Mouse (Mus musculus) heart, embryonic 14.5 days (tissue): Measurements from ENCODE around the gene Stk38. TPM values are rescaled to one million over a fixed set of nuclear protein-coding genes. Genes with fewer than 3 reads are reported as not detected.

Source experiments
- ATAC-seq: fragments of 200-750 bp; cut with Nextera tagmentation; 2 replicates; pipeline ENCODE4 v1.8.0; 2017; ENCODE audit warnings: low read depth, moderate TSS enrichment; ENCODE audit not compliant: insufficient number of reproducible peaks, insufficient read depth, low FRiP score
- H3K27ac ChIP-seq, 2 experiments: fragments of 200-500 bp in 1 of 2; fragments of 300-500 bp in 1 of 2; sonication (generic) in 1 of 2; replicated peaks in 1 of 2; 2 replicates each; pipeline ENCODE4 v1.5.1; 2012 to 2014; ENCODE audit warnings: low read depth in 2 of 2, low read length in 2 of 2, control low read depth in 1 of 2, mild to moderate bottlenecking in 1 of 2, mixed read lengths in 1 of 2; ENCODE audit not compliant: control insufficient read depth in 1 of 2, insufficient read depth in 1 of 2
- H3K27me3 ChIP-seq: fragments of 300-500 bp; sonication (generic); 2 replicates; pipeline ENCODE4 v1.6.1; 2014; ENCODE audit warnings: mild to moderate bottlenecking, low read length, control low read depth; ENCODE audit not compliant: control insufficient read depth, insufficient read depth
- H3K36me3 ChIP-seq: fragments of 300-500 bp; sonication (generic); 2 replicates; pipeline ENCODE4 v1.6.1; 2014; ENCODE audit warnings: mild to moderate bottlenecking, control low read depth, low read length, mixed read lengths; ENCODE audit not compliant: control insufficient read depth, insufficient read depth
- H3K4me1 ChIP-seq, 2 experiments: fragments of 200-500 bp in 1 of 2; fragments of 300-500 bp in 1 of 2; sonication (generic) in 1 of 2; 2 replicates each; pipeline ENCODE4 v1.6.1; 2012 to 2014; ENCODE audit warnings: low read length in 2 of 2, control low read depth in 1 of 2, mixed read lengths in 1 of 2; ENCODE audit not compliant: control insufficient read depth in 2 of 2, insufficient read depth in 2 of 2
- H3K4me2 ChIP-seq: fragments of 300-500 bp; sonication (generic); 2 replicates; pipeline ENCODE4 v1.6.1; 2014; ENCODE audit warnings: mild to moderate bottlenecking, low read length
- H3K4me3 ChIP-seq, 2 experiments: fragments of 200-500 bp in 1 of 2; fragments of 300-500 bp in 1 of 2; sonication (generic) in 1 of 2; 2 replicates each; pipeline ENCODE4 v1.5.1; 2012 to 2014; ENCODE audit warnings: low read length in 2 of 2, mild to moderate bottlenecking in 2 of 2, control low read depth in 1 of 2, low read depth in 1 of 2, moderate library complexity in 1 of 2; ENCODE audit not compliant: control insufficient read depth in 1 of 2, insufficient read depth in 1 of 2
- H3K9ac ChIP-seq: fragments of 300-500 bp; sonication (generic); 2 replicates; pipeline ENCODE4 v1.6.1; 2014; ENCODE audit warnings: mild to moderate bottlenecking, low read length
- H3K9me3 ChIP-seq: fragments of 300-500 bp; sonication (generic); 2 replicates; pipeline ENCODE4 v1.6.1; 2016; ENCODE audit warnings: low read length, control low read depth; ENCODE audit not compliant: control insufficient read depth
- whole genome bisulfite sequencing: fragments of 180-500 bp; shearing (Covaris S2); extraction: QIAGEN DNeasy Blood & Tissue Kit; methylation state at CpG from one replicate; pipeline ENCODE4 v1.1.7; 2014; 5-methylcytosine and 5-hydroxymethylcytosine counted together
- polyA plus RNA-seq: library from polyadenylated mRNA; unstranded; fragments of >200 nt; fragmentation: Nextera tagmentation; extraction: Ambion mirVana; gene quantifications from 2 replicates; pipeline ENCODE4 v1.2.1, GENCODE M21; 2014

The Stk38 gene
- polyA plus RNA-seq, 1 experiment from 2014 or later, result 70.3 TPM

DNA sequence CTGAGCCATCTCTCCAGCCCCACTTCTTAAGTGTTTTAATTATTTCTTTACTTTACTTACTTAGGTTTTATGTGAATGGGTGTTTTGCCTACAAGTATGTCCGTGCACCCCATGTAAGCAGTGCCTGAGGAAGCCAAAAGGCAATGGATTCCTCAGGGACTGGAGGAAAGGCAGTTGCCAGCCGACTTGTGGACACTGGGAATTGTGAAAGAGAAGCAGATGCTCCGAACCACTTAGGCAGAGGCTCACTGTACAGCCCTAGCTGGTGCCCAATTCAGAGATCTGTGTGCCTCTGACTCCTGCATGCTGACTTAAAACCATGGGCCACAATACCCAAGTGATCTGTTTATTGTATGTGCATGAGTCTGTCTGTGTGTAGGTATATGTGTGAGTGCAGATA lies 18.8 kb downstream of the Stk38 start:
- Histone ChIP-seq H3K9ac (no peak overlapping the region), H3K27ac (no peak overlapping the region), H3K4me2 (no peak overlapping the region), H3K4me3 (no peak overlapping the region), H3K9me3 (no peaks in the 10 kb centered on the region), H3K36me3 (peaks cover 82% of the 10 kb centered on the region), H3K4me1 (peaks cover 2 to 17% of the 10 kb centered on the region in 2 experiments; a peak in 3 of 4 replicates), H3K27me3 (no peaks in the 10 kb centered on the region)
- ATAC-seq, result no peak
- 84% methylated on average over 3 of the region's 3 CpGs for WGBS

GRCm38 (mm10) chr17:28988291-28988690 lies 19.5 kb downstream of the Stk38 start:
- Histone ChIP-seq H3K9ac (no peak overlapping the region), H3K27ac (no peak overlapping the region), H3K4me3 (no peak overlapping the region), H3K36me3 (peaks cover 86% of the 10 kb centered on the region), H3K27me3 (no peaks in the 10 kb centered on the region), H3K4me2 (no peak overlapping the region), H3K4me1 (peaks cover 2 to 18% of the 10 kb centered on the region in 2 experiments; a peak in 3 of 4 replicates), H3K9me3 (no peaks in the 10 kb centered on the region)
- no peak for ATAC-seq
- WGBS, result 86% methylated on average over 4 of the region's 4 CpGs

DNA sequence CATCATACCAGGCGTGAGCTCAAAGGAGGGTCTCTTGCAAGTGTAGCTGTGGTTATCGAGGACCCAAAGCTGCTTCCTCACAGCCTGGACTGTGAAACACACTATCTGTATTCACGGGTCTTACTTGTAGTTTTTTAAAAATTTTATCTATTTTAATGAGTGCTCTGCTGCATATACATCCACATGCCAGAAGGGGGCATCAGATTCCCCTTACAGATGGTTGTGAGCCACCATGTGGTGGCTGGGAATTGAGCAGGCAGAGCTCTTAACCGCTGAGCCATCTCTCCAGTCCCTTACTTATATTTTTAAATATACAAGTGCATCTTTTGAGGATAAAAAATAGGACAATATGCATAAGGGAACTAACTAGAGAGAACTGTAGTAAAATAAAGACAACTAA lies 20.1 kb downstream of the Stk38 start:
- Histone ChIP-seq H3K9me3 (no peaks in the 10 kb centered on the region), H3K27ac (no peak overlapping the region), H3K4me1 (peaks cover 2 to 23% of the 10 kb centered on the region in 2 experiments), H3K9ac (no peak overlapping the region), H3K36me3 (peaks cover 92% of the 10 kb centered on the region), H3K4me2 (no peak overlapping the region), H3K4me3 (no peak overlapping the region), H3K27me3 (no peaks in the 10 kb centered on the region)
- WGBS, result 67% methylated on average over 4 of the region's 4 CpGs
- no peak for ATAC-seq

GRCm38 (mm10) chr17:28986833-28987232 lies 21.0 kb downstream of the Stk38 start:
- peaks cover 96% of the 10 kb centered on the region for H3K36me3 ChIP-seq
- ATAC-seq, result no peak
- H3K4me3 ChIP-seq, result no peak overlapping the region
- H3K4me2 ChIP-seq, result no peak overlapping the region
- H3K9ac ChIP-seq, result no peak overlapping the region
- no peaks in the 10 kb centered on the region for H3K27me3 ChIP-seq
- no peaks in the 10 kb centered on the region for H3K9me3 ChIP-seq
- no peak overlapping the region for H3K27ac ChIP-seq
- peaks cover 2 to 24% of the 10 kb centered on the region in 2 experiments for H3K4me1 ChIP-seq

DNA sequence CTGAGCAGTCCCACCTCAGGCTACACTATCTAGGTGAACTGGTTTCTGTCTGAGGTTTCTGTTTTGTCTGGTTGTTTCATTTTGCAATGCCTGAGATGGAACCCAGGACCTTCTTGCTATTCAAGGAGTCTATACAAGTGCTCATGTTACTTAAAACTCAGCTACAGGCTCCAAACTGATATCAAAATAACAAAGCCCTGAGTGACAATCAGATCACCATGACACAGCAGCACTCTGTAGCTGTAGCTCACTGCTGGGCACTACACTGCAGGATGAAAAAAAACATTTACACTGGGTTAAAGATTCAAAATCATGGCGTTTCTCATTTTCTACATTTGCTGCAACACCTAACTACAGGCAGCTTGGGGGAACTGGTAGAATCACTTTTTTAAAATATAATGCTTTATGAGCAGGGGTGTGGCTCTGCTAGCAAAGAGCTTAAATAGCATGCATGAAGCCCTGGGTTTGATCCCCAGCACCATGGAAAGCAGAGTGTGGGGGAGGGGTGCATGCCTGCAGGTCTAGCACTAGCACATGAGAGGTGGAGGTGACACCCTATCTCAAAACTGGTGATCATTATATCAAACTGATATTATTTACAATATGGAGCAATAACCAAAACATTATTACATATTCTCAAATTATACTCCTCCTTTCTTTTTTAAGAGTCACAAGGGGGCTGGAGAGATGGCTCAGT lies 22.9 kb downstream of the Stk38 start:
- Histone ChIP-seq H3K27ac (no peak overlapping the region), H3K4me3 (no peak overlapping the region), H3K9ac (no peak overlapping the region), H3K4me2 (no peak overlapping the region), H3K9me3 (no peaks in the 10 kb centered on the region), H3K4me1 (peaks cover 0 to 11% of the 10 kb centered on the region in 2 experiments; a peak in 3 of 4 replicates), H3K36me3 (peaks cover 91% of the 10 kb centered on the region), H3K27me3 (no peaks in the 10 kb centered on the region)
- ATAC-seq, result no peak
- 92% methylated on average over 1 of the region's 1 CpGs for WGBS

GRCm38 (mm10) chr17:28982591-28982990 lies 25.2 kb downstream of the Stk38 start:
- no peak overlapping the region for H3K27ac ChIP-seq
- H3K4me1 ChIP-seq, result peaks cover 0 to 11% of the 10 kb centered on the region in 2 experiments; a peak in 3 of 4 replicates
- 10% methylated on average over 4 of the region's 4 CpGs for WGBS
- H3K36me3 ChIP-seq, result peaks cover 91% of the 10 kb centered on the region
- no peaks in the 10 kb centered on the region for H3K27me3 ChIP-seq
- no peaks in the 10 kb centered on the region for H3K9me3 ChIP-seq
- no peak overlapping the region for H3K4me2 ChIP-seq
- peak overlapping the region; percentile 36; the same call in 1 of the 2 replicates for H3K9ac ChIP-seq
- H3K4me3 ChIP-seq, result no peak overlapping the region
- ATAC-seq, result no peak

- no peak overlapping the region for H3K27ac ChIP-seq
- no peak overlapping the region for H3K9ac ChIP-seq
- WGBS, result 85% methylated on average over 4 of the region's 4 CpGs
- no peak for ATAC-seq
- H3K9me3 ChIP-seq, result no peaks in the 10 kb centered on the region
- H3K4me1 ChIP-seq, result peaks cover 0 to 11% of the 10 kb centered on the region in 2 experiments; a peak in 3 of 4 replicates
- H3K27me3 ChIP-seq, result no peaks in the 10 kb centered on the region
- H3K4me3 ChIP-seq, result no peak overlapping the region
- H3K36me3 ChIP-seq, result peaks cover 91% of the 10 kb centered on the region
- no peak overlapping the region for H3K4me2 ChIP-seq
Observed at GRCm38 (mm10) chr17:28981081-28981480, 26.7 kb downstream of the Stk38 start.

DNA sequence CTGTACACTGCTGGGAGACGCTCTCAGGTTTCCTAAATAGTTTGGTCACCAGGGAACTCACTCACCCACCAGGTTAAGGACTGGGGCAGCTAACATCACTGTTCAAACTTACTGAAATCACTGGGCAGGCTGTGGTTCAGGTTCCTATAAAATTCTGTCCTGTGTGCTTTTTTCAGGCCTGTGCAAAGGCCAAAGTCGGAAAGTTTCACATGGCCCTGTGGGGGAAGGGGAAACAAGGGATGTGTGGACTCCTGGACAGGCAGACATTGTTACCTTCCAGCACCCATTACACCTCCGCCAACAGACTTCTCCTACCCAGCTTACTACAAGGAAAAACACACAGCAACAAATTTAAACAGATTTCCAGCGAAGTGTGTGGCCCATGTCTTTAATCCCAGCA lies 28.7 kb downstream of the Stk38 start:
- WGBS, result 90% methylated on average over 4 of the region's 4 CpGs
- H3K36me3 ChIP-seq, result peaks cover 92% of the 10 kb centered on the region
- ATAC-seq, result no peak

More for the DNA sequence above, 28.7 kb downstream of the Stk38 start:
- H3K9ac ChIP-seq, result no peak overlapping the region
- no peak overlapping the region for H3K4me2 ChIP-seq
- peaks cover 0 to 11% of the 10 kb centered on the region in 2 experiments; a peak in 3 of 4 replicates for H3K4me1 ChIP-seq
- no peaks in the 10 kb centered on the region for H3K9me3 ChIP-seq
- no peak overlapping the region for H3K27ac ChIP-seq
- H3K27me3 ChIP-seq, result no peaks in the 10 kb centered on the region
- no peak overlapping the region for H3K4me3 ChIP-seq
